10 mouse cellular contexts compared by ENCODE assay signal in the genomic region with DNA sequence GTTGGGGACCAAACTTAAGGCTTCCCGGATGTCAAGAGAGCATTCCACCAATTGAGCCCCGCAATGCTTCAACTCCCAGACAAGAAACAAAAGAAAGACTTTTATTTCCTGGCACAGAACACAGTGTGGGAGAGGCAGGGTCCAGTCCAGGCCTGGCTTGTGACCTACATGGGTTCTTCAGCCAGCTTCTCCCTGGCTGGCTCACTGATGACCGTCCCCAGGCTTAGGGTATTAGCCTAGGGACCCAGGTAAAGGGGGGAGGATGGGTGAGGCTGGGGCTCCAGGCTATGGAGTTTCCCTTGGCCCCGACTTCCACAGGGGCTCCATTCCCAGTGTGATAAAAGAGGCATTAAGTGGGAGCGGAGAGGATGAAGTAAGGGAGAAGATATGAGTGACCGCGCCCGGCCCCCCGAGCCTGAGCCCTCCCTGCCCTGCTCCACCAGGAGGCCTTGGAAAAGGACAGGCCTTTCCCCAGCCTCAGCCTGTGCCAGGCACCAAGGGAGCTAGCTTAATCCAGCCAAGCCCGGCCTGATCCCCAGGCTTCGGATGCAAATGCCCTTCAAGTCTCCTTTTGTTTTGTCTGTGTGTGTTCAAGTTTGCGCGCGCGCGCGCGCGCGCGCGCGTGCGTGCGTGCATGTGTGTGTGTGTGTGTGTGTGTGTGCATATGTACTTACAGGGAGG. TPM values are rescaled to one million over a fixed set of nuclear protein-coding genes. Genes with fewer than 3 reads are reported as not detected.
DNase-seq lines count a peak whose midpoint lies in the region; ATAC-seq lines count a peak whose summit lies in the region.
"Had no signal": no experiment of that assay in that cellular context is flagged by ENCODE, and none has a peak within 500 bp of the region (broad histone marks: within the 10 kb centered on the region; RNA-seq: fewer than 3 reads in every experiment).

No protein-coding gene starts in this region.

- peaks cover 7% of the 10 kb centered on the region for H3K4me1 ChIP-seq in kidney, embryonic 16.5 days (ENCODE audit: insufficient read depth, low read length)
- peaks cover 9% of the 10 kb centered on the region; the same call in 1 of the 2 replicates for H3K4me1 ChIP-seq in kidney, embryonic 14.5 days (ENCODE audit: control insufficient read depth, insufficient read depth, low read length)
- H3K4me1 ChIP-seq in embryonic facial prominence, embryonic 10.5 days, result peaks cover 42% of the 10 kb centered on the region
- H3K4me1 ChIP-seq in heart, embryonic 13.5 days, result peaks cover 37% of the 10 kb centered on the region
- 0 out of 2 replicates have a peak, but pooled peaks cover 6% of the 10 kb centered on the region for H3K4me1 ChIP-seq in midbrain, embryonic 14.5 days (ENCODE audit: control insufficient read depth, insufficient read depth, low read length)
- H3K4me1 ChIP-seq: neural tube, embryonic 12.5 days had no signal

- H3K36me3 ChIP-seq in kidney, embryonic 16.5 days (ENCODE audit: insufficient read depth, low read length), result no peaks in the 10 kb centered on the region
- H3K36me3 ChIP-seq in kidney, embryonic 14.5 days (ENCODE audit: control insufficient read depth, insufficient read depth, low read length), result no peaks in the 10 kb centered on the region
- no peaks in the 10 kb centered on the region for H3K36me3 ChIP-seq in embryonic facial prominence, embryonic 10.5 days (replicated peaks)
- no peaks in the 10 kb centered on the region for H3K36me3 ChIP-seq in heart, embryonic 13.5 days
- H3K36me3 ChIP-seq in midbrain, embryonic 14.5 days (ENCODE audit: control insufficient read depth, insufficient read depth, low read length), result no peaks in the 10 kb centered on the region
- H3K36me3 ChIP-seq: neural tube, embryonic 12.5 days had no signal

- 62% methylated on average over 25 of the region's 25 CpGs for WGBS in kidney, embryonic 16.5 days
- 73% methylated on average over 25 of the region's 25 CpGs for WGBS in kidney, embryonic 14.5 days
- 39% methylated on average over 25 of the region's 25 CpGs for WGBS in embryonic facial prominence, embryonic 10.5 days
- 51% methylated on average over 25 of the region's 25 CpGs for WGBS in heart, embryonic 13.5 days
- 25% methylated on average over 25 of the region's 25 CpGs for WGBS in midbrain, embryonic 14.5 days

- ATAC-seq in kidney, embryonic 16.5 days (ENCODE audit: low FRiP score, low TSS enrichment), result no peak
- ATAC-seq in kidney, embryonic 14.5 days (ENCODE audit: low FRiP score, low TSS enrichment), result no peak
- no peak for ATAC-seq in heart, embryonic 13.5 days (ENCODE audit: extremely low read depth, insufficient number of reproducible peaks, low FRiP score, low TSS enrichment)
- ATAC-seq in midbrain, embryonic 14.5 days (ENCODE audit: low FRiP score, low TSS enrichment), result no peak

- no peak overlapping the region for H3K4me3 ChIP-seq in kidney, embryonic 16.5 days (ENCODE audit: low read length)
- H3K4me3 ChIP-seq in kidney, embryonic 14.5 days (ENCODE audit: low read length), result no peak overlapping the region
- no peak overlapping the region for H3K4me3 ChIP-seq in embryonic facial prominence, embryonic 10.5 days
- H3K4me3 ChIP-seq in heart, embryonic 13.5 days, result no peak overlapping the region
- no peak overlapping the region for H3K4me3 ChIP-seq in midbrain, embryonic 14.5 days (replicated peaks; ENCODE audit: low read depth, low read length)
- H3K4me3 ChIP-seq: neural tube, embryonic 12.5 days had no signal

- no peak overlapping the region for H3K4me2 ChIP-seq in kidney, embryonic 16.5 days (replicated peaks; ENCODE audit: low read depth, low read length)
- H3K4me2 ChIP-seq in kidney, embryonic 14.5 days (replicated peaks; ENCODE audit: low read depth, low read length), result no peak overlapping the region
- H3K4me2 ChIP-seq in heart, embryonic 13.5 days, result no peak overlapping the region
- H3K4me2 ChIP-seq in midbrain, embryonic 14.5 days (ENCODE audit: low read length), result peak overlapping the region; percentile 30
- H3K4me2 ChIP-seq: neural tube, embryonic 12.5 days had no signal

- no peaks in the 10 kb centered on the region for H3K9me3 ChIP-seq in kidney, embryonic 16.5 days (ENCODE audit: low read length)
- no peaks in the 10 kb centered on the region for H3K9me3 ChIP-seq in kidney, embryonic 14.5 days (ENCODE audit: control insufficient read depth, low read length)
- H3K9me3 ChIP-seq in embryonic facial prominence, embryonic 10.5 days, result no peaks in the 10 kb centered on the region
- H3K9me3 ChIP-seq in heart, embryonic 13.5 days, result no peaks in the 10 kb centered on the region
- H3K9me3 ChIP-seq in midbrain, embryonic 14.5 days (ENCODE audit: control insufficient read depth, low read length), result no peaks in the 10 kb centered on the region
- H3K9me3 ChIP-seq: neural tube, embryonic 12.5 days had no signal

- H3K27ac ChIP-seq in kidney, embryonic 16.5 days (ENCODE audit: low read length), result no peak overlapping the region
- H3K27ac ChIP-seq in kidney, embryonic 14.5 days (ENCODE audit: low read depth, low read length), result no peak overlapping the region
- peak overlapping the region; percentile 72 for H3K27ac ChIP-seq in embryonic facial prominence, embryonic 10.5 days (replicated peaks)
- peak overlapping the region; percentile 82 for H3K27ac ChIP-seq in heart, embryonic 13.5 days (replicated peaks)
- peak overlapping the region; percentile 38 for H3K27ac ChIP-seq in midbrain, embryonic 14.5 days (replicated peaks; ENCODE audit: low read depth, low read length)
- H3K27ac ChIP-seq: neural tube, embryonic 12.5 days had no signal

- H3K9ac ChIP-seq in kidney, embryonic 16.5 days (replicated peaks; ENCODE audit: low read length), result peak overlapping the region; percentile 6; the same call in 1 of the 2 replicates
- no peak overlapping the region for H3K9ac ChIP-seq in kidney, embryonic 14.5 days (ENCODE audit: low read depth, low read length)
- peak overlapping the region; percentile 5; the same call in 1 of the 2 replicates for H3K9ac ChIP-seq in heart, embryonic 13.5 days
- H3K9ac ChIP-seq in midbrain, embryonic 14.5 days (replicated peaks; ENCODE audit: low read length), result 0 out of 2 replicates have a peak overlapping the region, but pooled peaks have one; percentile 17
- H3K9ac ChIP-seq: neural tube, embryonic 12.5 days had no signal

- DNase-seq in embryonic facial prominence, embryonic 10.5 days (ENCODE audit: low spot score), result peak; percentile 34
- peak; percentile 75 for DNase-seq in midbrain, embryonic 14.5 days
- DNase-seq in right cerebral cortex, adult 18-20 months, result no peak
- DNase-seq in left cerebral cortex, adult 18-20 months (ENCODE audit: low spot score in 2 of 2), result no peak
- DNase-seq in cerebellum, adult 9-11 months, result no peak

- H3K27me3 ChIP-seq in kidney, embryonic 16.5 days (ENCODE audit: insufficient read depth, low read length), result no peaks in the 10 kb centered on the region
- no peaks in the 10 kb centered on the region for H3K27me3 ChIP-seq in kidney, embryonic 14.5 days (ENCODE audit: control insufficient read depth, insufficient read depth, low read length)
- H3K27me3 ChIP-seq in embryonic facial prominence, embryonic 10.5 days (replicated peaks; ENCODE audit: low read depth, poor library complexity, severe bottlenecking), result peaks cover 18% of the 10 kb centered on the region
- H3K27me3 ChIP-seq in heart, embryonic 13.5 days (replicated peaks), result no peaks in the 10 kb centered on the region
- no peaks in the 10 kb centered on the region for H3K27me3 ChIP-seq in midbrain, embryonic 14.5 days (ENCODE audit: control insufficient read depth, insufficient read depth, low read length)
- H3K27me3 ChIP-seq: neural tube, embryonic 12.5 days had no signal

RNA-seq across cellular contexts. Expression of gene Eln, which starts 38.7 kb away (rescaled TPM):
- polyA plus RNA-seq in kidney, embryonic 16.5 days (2015; fragmentation: Nextera tagmentation; extraction: Ambion mirVana), result 35.9 and 46.1 TPM in 2 replicates
- 7.7 and 9.5 TPM in 2 replicates for polyA plus RNA-seq in kidney, embryonic 14.5 days (2014; fragmentation: Nextera tagmentation; extraction: Ambion mirVana)
- 2.4 and 3.9 TPM in 2 replicates for polyA plus RNA-seq in embryonic facial prominence, embryonic 10.5 days (2016; fragmentation: Nextera tagmentation; extraction: Ambion mirVana)
- 266 and 283 TPM in 2 replicates for polyA plus RNA-seq in heart, embryonic 13.5 days (2015; fragmentation: Nextera tagmentation; extraction: Ambion mirVana)
- polyA plus RNA-seq in midbrain, embryonic 14.5 days (2014; fragmentation: Nextera tagmentation; extraction: Ambion mirVana), result 2.0 and 3.4 TPM in 2 replicates
- total RNA-seq in left cerebral cortex, adult 18-20 months (2021), result 1 to 10 TPM; 7.3 to 7.5 TPM
- total RNA-seq: MEL had no signal

Comparison
In these comparisons a context has a peak if more than half of its experiments do, and no peak if none do; other contexts are left out.
1. H3K27ac ChIP-seq: peak in embryonic facial prominence, embryonic 10.5 days (single experiment), heart, embryonic 13.5 days (single experiment) and midbrain, embryonic 14.5 days (single experiment); none in kidney, embryonic 16.5 days (single experiment) and kidney, embryonic 14.5 days (single experiment).
2. DNase-seq: peak in embryonic facial prominence, embryonic 10.5 days (single experiment) and midbrain, embryonic 14.5 days (single experiment); none in right cerebral cortex, adult 18-20 months (single experiment), left cerebral cortex, adult 18-20 months (0 of 2) and cerebellum, adult 9-11 months (single experiment).